Mouse (Mus musculus): Measurements from ENCODE around the gene Nptxr. TPM values are rescaled to one million over a fixed set of nuclear protein-coding genes. Genes with fewer than 3 reads are reported as not detected.

Gene Nptxr
- polyA plus RNA-seq, 1 experiment from 2014 or later = 0.13 TPM

GRCm38 (mm10) chr15:79798591-79798990 lies 6.0 kb downstream of the Nptxr start:
- no peak for ATAC-seq (ENCODE audit: low read depth)
- peaks cover 55% of the 10 kb centered on the region for H3K27me3 ChIP-seq

GRCm38 (mm10) chr15:79797680-79798079 lies 6.9 kb downstream of the Nptxr start:
- DNase-seq (no peak), ATAC-seq (ENCODE audit: low read depth) (no peak)
- H3K27me3 ChIP-seq = peaks cover 50% of the 10 kb centered on the region
- no peak overlapping the region for H3K4me2 ChIP-seq
- no peaks in the 10 kb centered on the region for H3K36me3 ChIP-seq
- H3K27ac ChIP-seq = no peak overlapping the region
- H3K9ac ChIP-seq = no peak overlapping the region
- WGBS (ENCODE audit: insufficient replicate concordance) = 66% methylated on average over 8 of the region's 8 CpGs
- no peaks in the 10 kb centered on the region for H3K9me3 ChIP-seq (replicated peaks)
- H3K4me3 ChIP-seq (replicated peaks) = no peak overlapping the region
- H3K4me1 ChIP-seq (replicated peaks) = no peaks in the 10 kb centered on the region

More at GRCm38 (mm10) chr15:79798591-79798990, 6.0 kb downstream of the Nptxr start:
- no peak for DNase-seq
- Histone ChIP-seq H3K27ac (no peak overlapping the region), H3K4me1 (replicated peaks) (no peaks in the 10 kb centered on the region), H3K9me3 (replicated peaks) (no peaks in the 10 kb centered on the region), H3K4me2 (no peak overlapping the region), H3K4me3 (replicated peaks) (no peak overlapping the region), H3K36me3 (no peaks in the 10 kb centered on the region), H3K9ac (no peak overlapping the region)
- WGBS (ENCODE audit: insufficient replicate concordance) = 78% methylated on average over 10 of the region's 10 CpGs

GRCm38 (mm10) chr15:79797096-79797495 lies 7.5 kb downstream of the Nptxr start:
- WGBS (ENCODE audit: insufficient replicate concordance) = 68% methylated on average over 7 of the region's 7 CpGs
- H3K9ac ChIP-seq = no peak overlapping the region
- no peaks in the 10 kb centered on the region for H3K4me1 ChIP-seq (replicated peaks)
- no peak for DNase-seq
- H3K9me3 ChIP-seq (replicated peaks) = no peaks in the 10 kb centered on the region
- no peaks in the 10 kb centered on the region for H3K36me3 ChIP-seq
- no peak overlapping the region for H3K4me2 ChIP-seq
- ATAC-seq (ENCODE audit: low read depth) = no peak
- no peak overlapping the region for H3K27ac ChIP-seq
- no peak overlapping the region for H3K4me3 ChIP-seq (replicated peaks)
- H3K27me3 ChIP-seq = peaks cover 50% of the 10 kb centered on the region

- no peak for ATAC-seq (ENCODE audit: low read depth)
- no peaks in the 10 kb centered on the region for H3K36me3 ChIP-seq
- no peaks in the 10 kb centered on the region for H3K4me1 ChIP-seq (replicated peaks)
- DNase-seq = no peak
- H3K9ac ChIP-seq = no peak overlapping the region
- H3K27me3 ChIP-seq = peaks cover 47% of the 10 kb centered on the region
- H3K9me3 ChIP-seq (replicated peaks) = no peaks in the 10 kb centered on the region
- WGBS (ENCODE audit: insufficient replicate concordance) = 65% methylated on average over 12 of the region's 12 CpGs
- H3K4me2 ChIP-seq = no peak overlapping the region
- no peak overlapping the region for H3K4me3 ChIP-seq (replicated peaks)
- H3K27ac ChIP-seq = no peak overlapping the region
Observed at GRCm38 (mm10) chr15:79796256-79796655, 8.3 kb downstream of the Nptxr start.

GRCm38 (mm10) chr15:79794173-79794572 lies 10.4 kb downstream of the Nptxr start:
- Histone ChIP-seq H3K4me1 (replicated peaks) (no peaks in the 10 kb centered on the region), H3K4me3 (replicated peaks) (no peak overlapping the region), H3K27me3 (peaks cover 40% of the 10 kb centered on the region), H3K36me3 (no peaks in the 10 kb centered on the region), H3K4me2 (no peak overlapping the region), H3K9ac (no peak overlapping the region), H3K9me3 (replicated peaks) (no peaks in the 10 kb centered on the region), H3K27ac (no peak overlapping the region)
- WGBS (ENCODE audit: insufficient replicate concordance) = 17% methylated on average over 20 of the region's 20 CpGs
- ATAC-seq (ENCODE audit: low read depth) = no peak
- DNase-seq = no peak

GRCm38 (mm10) chr15:79793076-79793475 lies 11.5 kb downstream of the Nptxr start:
- Histone ChIP-seq H3K27ac (no peak overlapping the region), H3K9me3 (replicated peaks) (no peaks in the 10 kb centered on the region), H3K4me3 (replicated peaks) (no peak overlapping the region), H3K4me1 (replicated peaks) (no peaks in the 10 kb centered on the region), H3K9ac (no peak overlapping the region), H3K27me3 (peaks cover 32% of the 10 kb centered on the region), H3K4me2 (no peak overlapping the region), H3K36me3 (no peaks in the 10 kb centered on the region)
- 65% methylated on average over 9 of the region's 9 CpGs for WGBS (ENCODE audit: insufficient replicate concordance)
- no peak for ATAC-seq (ENCODE audit: low read depth)
- no peak for DNase-seq

GRCm38 (mm10) chr15:79792455-79792854 lies 12.1 kb downstream of the Nptxr start:
- 29% methylated on average over 19 of the region's 19 CpGs for WGBS (ENCODE audit: insufficient replicate concordance)

GRCm38 (mm10) chr15:79791502-79791901 lies 13.1 kb downstream of the Nptxr start:
- WGBS (ENCODE audit: insufficient replicate concordance) = 3% methylated on average over 12 of the region's 12 CpGs
- Histone ChIP-seq H3K36me3 (no peaks in the 10 kb centered on the region), H3K9me3 (replicated peaks) (no peaks in the 10 kb centered on the region), H3K27me3 (peaks cover 43% of the 10 kb centered on the region), H3K4me2 (no peak overlapping the region), H3K4me1 (replicated peaks) (no peaks in the 10 kb centered on the region), H3K4me3 (replicated peaks) (no peak overlapping the region), H3K9ac (no peak overlapping the region), H3K27ac (no peak overlapping the region)
- no peak; the same call in 1 of the 2 replicates for ATAC-seq (ENCODE audit: low read depth)
- DNase-seq = peak; percentile 37

More at GRCm38 (mm10) chr15:79792455-79792854, 12.1 kb downstream of the Nptxr start:
- Histone ChIP-seq H3K27ac (no peak overlapping the region), H3K36me3 (no peaks in the 10 kb centered on the region), H3K27me3 (peaks cover 37% of the 10 kb centered on the region), H3K9ac (no peak overlapping the region), H3K4me3 (replicated peaks) (no peak overlapping the region), H3K4me1 (replicated peaks) (no peaks in the 10 kb centered on the region), H3K9me3 (replicated peaks) (no peaks in the 10 kb centered on the region), H3K4me2 (no peak overlapping the region)
- DNase-seq = peak; percentile 16
- ATAC-seq (ENCODE audit: low read depth) = peak; percentile 34; the same call in 1 of the 2 replicates

GRCm38 (mm10) chr15:79790905-79791304 lies 13.7 kb downstream of the Nptxr start:
- H3K36me3 ChIP-seq = no peaks in the 10 kb centered on the region
- no peak overlapping the region for H3K4me2 ChIP-seq
- H3K9me3 ChIP-seq (replicated peaks) = no peaks in the 10 kb centered on the region
- no peak for ATAC-seq (ENCODE audit: low read depth)
- no peak for DNase-seq
- H3K9ac ChIP-seq = no peak overlapping the region
- no peak overlapping the region for H3K4me3 ChIP-seq (replicated peaks)
- H3K4me1 ChIP-seq (replicated peaks) = no peaks in the 10 kb centered on the region
- no peak overlapping the region for H3K27ac ChIP-seq
- 62% methylated on average over 6 of the region's 6 CpGs for whole genome bisulfite sequencing (ENCODE audit: insufficient replicate concordance)
- H3K27me3 ChIP-seq = peaks cover 45% of the 10 kb centered on the region

- Histone ChIP-seq H3K4me1 (replicated peaks) (no peaks in the 10 kb centered on the region), H3K4me3 (replicated peaks) (no peak overlapping the region), H3K27me3 (peaks cover 47% of the 10 kb centered on the region), H3K4me2 (no peak overlapping the region), H3K36me3 (no peaks in the 10 kb centered on the region), H3K9ac (no peak overlapping the region), H3K9me3 (replicated peaks) (no peaks in the 10 kb centered on the region), H3K27ac (no peak overlapping the region)
- whole genome bisulfite sequencing (ENCODE audit: insufficient replicate concordance) = 37% methylated on average over 8 of the region's 8 CpGs
- DNase-seq (no peak), ATAC-seq (ENCODE audit: low read depth) (no peak)
Observed at GRCm38 (mm10) chr15:79790111-79790510, 14.5 kb downstream of the Nptxr start.

- Histone ChIP-seq H3K4me2 (no peak overlapping the region), H3K36me3 (no peaks in the 10 kb centered on the region), H3K27ac (no peak overlapping the region), H3K4me3 (replicated peaks) (no peak overlapping the region), H3K9ac (no peak overlapping the region), H3K27me3 (peaks cover 40% of the 10 kb centered on the region), H3K9me3 (replicated peaks) (no peaks in the 10 kb centered on the region), H3K4me1 (replicated peaks) (no peaks in the 10 kb centered on the region)
- no peak for DNase-seq
- WGBS (ENCODE audit: insufficient replicate concordance) = 51% methylated on average over 8 of the region's 8 CpGs
- ATAC-seq (ENCODE audit: low read depth) = no peak
Observed at GRCm38 (mm10) chr15:79787815-79788214, 16.8 kb downstream of the Nptxr start.

GRCm38 (mm10) chr15:79785056-79785455 lies 19.5 kb downstream of the Nptxr start:
- no peak for ATAC-seq (ENCODE audit: low read depth)
- Histone ChIP-seq H3K4me2 (no peak overlapping the region), H3K36me3 (no peaks in the 10 kb centered on the region), H3K9ac (no peak overlapping the region), H3K4me3 (replicated peaks) (no peak overlapping the region), H3K27ac (no peak overlapping the region), H3K27me3 (peaks cover 23% of the 10 kb centered on the region), H3K4me1 (replicated peaks) (no peaks in the 10 kb centered on the region), H3K9me3 (replicated peaks) (no peaks in the 10 kb centered on the region)
- no peak for DNase-seq
- 56% methylated on average over 1 of the region's 1 CpGs for WGBS (ENCODE audit: insufficient replicate concordance)

Measured in liver, embryonic 13.5 days (tissue).